Comparison of ENCODE assay signal across 9 mouse cellular contexts in genomic region chr4:80765781-80766180, GRCm38 (mm10).
A peak's percentile ranks its signal among the peaks of the same experiment; 100 is the strongest.
DNase-seq lines count a peak whose midpoint lies in the region; ATAC-seq lines count a peak whose summit lies in the region.
"Had no signal": no experiment of that assay in that cellular context is flagged by ENCODE, and none has a peak within 500 bp of the region (broad histone marks: within the 10 kb centered on the region; RNA-seq: fewer than 3 reads in every experiment).

No protein-coding gene starts in this region.

- ATAC-seq in hindbrain, embryonic 13.5 days (ENCODE audit: low FRiP score): peak; percentile 77
- ATAC-seq in midbrain, embryonic 11.5 days (ENCODE audit: low FRiP score): peak; percentile 75

- 37% methylated on average over 4 of the region's 4 CpGs for WGBS in embryonic facial prominence, embryonic 10.5 days
- 39% methylated on average over 4 of the region's 4 CpGs for WGBS in hindbrain, embryonic 13.5 days
- 47% methylated on average over 4 of the region's 4 CpGs for WGBS in midbrain, embryonic 11.5 days

- intact Hi-C loops in gastrocnemius, postnatal 14 days (cut with DNase I; ENCODE audit: low total_unique reads): no loop called here

- no peak overlapping the region for H3K27ac ChIP-seq in embryonic facial prominence, embryonic 10.5 days (replicated peaks)
- no peak overlapping the region for H3K27ac ChIP-seq in hindbrain, embryonic 13.5 days
- no peak overlapping the region for H3K27ac ChIP-seq in midbrain, embryonic 11.5 days (ENCODE audit: low read depth, low read length)
- H3K27ac ChIP-seq: stomach, embryonic 15.5 days had no signal

- no peak overlapping the region for H3K4me2 ChIP-seq in hindbrain, embryonic 13.5 days
- H3K4me2 ChIP-seq in midbrain, embryonic 11.5 days: no peak overlapping the region
- H3K4me2 ChIP-seq: stomach, embryonic 15.5 days had no signal

- peak; percentile 34 for DNase-seq in gastrocnemius, adult 18-20 months (ENCODE audit: low spot score)
- no peak for DNase-seq in gastrocnemius, postnatal 14 days
- peak; percentile 21 for DNase-seq in adrenal gland, adult 8-10 months
- DNase-seq in embryonic facial prominence, embryonic 10.5 days (ENCODE audit: low spot score): peak; percentile 66
- peak; percentile 25 to 66 for DNase-seq in layer of hippocampus, postnatal 36 days
- peak; percentile 96 for DNase-seq in midbrain, embryonic 11.5 days (ENCODE audit: low spot score, missing footprints)
- peak; percentile 12 to 13 for DNase-seq in urinary bladder, postnatal 36 days (ENCODE audit: low spot score in 2 of 2)

- H3K27me3 ChIP-seq in embryonic facial prominence, embryonic 10.5 days (replicated peaks; ENCODE audit: low read depth, poor library complexity, severe bottlenecking): no peaks in the 10 kb centered on the region
- 0 out of 2 replicates have a peak, but pooled peaks cover 2% of the 10 kb centered on the region for H3K27me3 ChIP-seq in hindbrain, embryonic 13.5 days
- no peaks in the 10 kb centered on the region for H3K27me3 ChIP-seq in midbrain, embryonic 11.5 days (ENCODE audit: control insufficient read depth, insufficient read depth, low read length)
- H3K27me3 ChIP-seq: stomach, embryonic 15.5 days had no signal

- no peak overlapping the region for H3K9ac ChIP-seq in hindbrain, embryonic 13.5 days
- H3K9ac ChIP-seq in midbrain, embryonic 11.5 days (ENCODE audit: low read length): no peak overlapping the region
- H3K9ac ChIP-seq: stomach, embryonic 15.5 days had no signal

- no peaks in the 10 kb centered on the region for H3K4me1 ChIP-seq in embryonic facial prominence, embryonic 10.5 days
- no peaks in the 10 kb centered on the region for H3K4me1 ChIP-seq in hindbrain, embryonic 13.5 days (replicated peaks)
- no peaks in the 10 kb centered on the region for H3K4me1 ChIP-seq in midbrain, embryonic 11.5 days (ENCODE audit: control insufficient read depth, insufficient read depth, low read length)
- H3K4me1 ChIP-seq: stomach, embryonic 15.5 days had no signal

- H3K36me3 ChIP-seq in embryonic facial prominence, embryonic 10.5 days (replicated peaks): no peaks in the 10 kb centered on the region
- no peaks in the 10 kb centered on the region for H3K36me3 ChIP-seq in hindbrain, embryonic 13.5 days
- H3K36me3 ChIP-seq in midbrain, embryonic 11.5 days (ENCODE audit: control insufficient read depth, insufficient read depth, low read length): no peaks in the 10 kb centered on the region
- H3K36me3 ChIP-seq: stomach, embryonic 15.5 days had no signal

- H3K9me3 ChIP-seq in embryonic facial prominence, embryonic 10.5 days: no peaks in the 10 kb centered on the region
- H3K9me3 ChIP-seq in hindbrain, embryonic 13.5 days: no peaks in the 10 kb centered on the region
- no peaks in the 10 kb centered on the region for H3K9me3 ChIP-seq in midbrain, embryonic 11.5 days (ENCODE audit: control insufficient read depth, low read length)
- H3K9me3 ChIP-seq: stomach, embryonic 15.5 days had no signal

- H3K4me3 ChIP-seq in embryonic facial prominence, embryonic 10.5 days: no peak overlapping the region
- no peak overlapping the region for H3K4me3 ChIP-seq in hindbrain, embryonic 13.5 days
- no peak overlapping the region for H3K4me3 ChIP-seq in midbrain, embryonic 11.5 days (ENCODE audit: low read depth, low read length)
- H3K4me3 ChIP-seq: stomach, embryonic 15.5 days had no signal
